Comparison of ENCODE assay signal across 8 mouse cellular contexts in the genomic region with DNA sequence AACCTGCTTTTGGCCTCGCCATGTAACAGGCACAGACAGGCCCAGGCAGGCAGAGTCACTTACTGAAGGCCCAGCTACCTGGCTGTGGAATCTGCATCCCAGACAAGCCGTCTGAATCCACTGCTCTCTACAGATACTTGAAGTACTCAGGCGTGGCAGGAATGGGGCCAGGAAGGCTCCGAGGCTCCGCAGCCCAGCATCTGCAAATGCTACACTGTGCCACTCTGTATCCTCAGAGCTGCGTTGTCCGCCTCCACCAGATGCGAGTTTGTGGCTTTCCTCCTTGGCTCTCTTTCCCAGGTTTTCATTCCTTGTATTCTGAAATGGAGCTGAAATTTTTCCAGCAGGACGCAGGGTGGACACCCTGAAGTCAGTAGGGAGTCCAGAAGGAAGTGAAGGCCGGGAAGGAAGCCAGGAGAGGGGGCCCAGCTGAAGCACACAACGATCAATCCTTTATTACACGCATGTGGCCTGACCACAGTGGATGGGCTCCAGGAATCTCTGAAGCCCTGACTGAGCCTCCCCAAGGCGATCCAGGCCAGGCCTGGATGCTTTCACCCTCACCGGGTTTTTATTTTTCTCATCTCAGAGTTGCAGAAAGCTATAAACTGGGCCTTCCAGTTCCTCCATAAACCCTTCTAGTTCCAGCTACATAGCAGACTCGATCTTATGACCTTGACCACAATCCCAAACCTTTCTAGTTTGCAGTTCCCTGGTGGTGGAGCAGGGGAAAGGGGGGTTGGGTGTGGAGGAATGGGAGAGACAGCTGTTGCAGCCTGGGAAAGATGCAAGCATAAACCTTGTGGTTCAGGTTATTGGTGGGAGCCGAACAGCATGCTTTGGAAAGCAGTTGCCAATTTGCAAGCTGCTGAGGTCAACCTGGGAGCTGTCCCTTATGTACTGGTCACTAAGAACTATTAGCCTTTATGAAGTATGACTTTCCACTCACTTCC. TPM values are rescaled to one million over a fixed set of nuclear protein-coding genes. Genes with fewer than 3 reads are reported as not detected.
DNase-seq lines count a peak whose midpoint lies in the region; ATAC-seq lines count a peak whose summit lies in the region.

No protein-coding gene starts in this region.

- no peaks in the 10 kb centered on the region for H3K27me3 ChIP-seq in kidney, embryonic 16.5 days (ENCODE audit: insufficient read depth, low read length)

- no peak overlapping the region for H3K4me2 ChIP-seq in kidney, embryonic 16.5 days (replicated peaks; ENCODE audit: low read depth, low read length)

- H3K4me3 ChIP-seq in kidney, embryonic 16.5 days (ENCODE audit: low read length), result no peak overlapping the region

- peak; percentile 85 for ATAC-seq in kidney, embryonic 16.5 days (ENCODE audit: low FRiP score, low TSS enrichment)
- no peak for ATAC-seq in CD4-positive, CD25-positive, alpha-beta regulatory T cell, adult 4 months

- no peaks in the 10 kb centered on the region for H3K36me3 ChIP-seq in kidney, embryonic 16.5 days (ENCODE audit: insufficient read depth, low read length)

- H3K27ac ChIP-seq in kidney, embryonic 16.5 days (ENCODE audit: low read length), result peak overlapping the region; percentile 91

- H3K9me3 ChIP-seq in kidney, embryonic 16.5 days (ENCODE audit: low read length), result 0 out of 2 replicates have a peak, but pooled peaks cover 6% of the 10 kb centered on the region

- 47% methylated on average over 16 of the region's 16 CpGs for WGBS in kidney, embryonic 16.5 days

- peak; percentile 64 for DNase-seq in urinary bladder, postnatal 14 days (ENCODE audit: low spot score)
- DNase-seq in urinary bladder, adult 2 months (ENCODE audit: low spot score), result no peak
- DNase-seq in heart, adult 8-10 months (ENCODE audit: low spot score), result peak; percentile 75
- no peak for DNase-seq in right cerebral cortex, postnatal 10 days (ENCODE audit: low spot score in 2 of 2)
- no peak for DNase-seq in layer of hippocampus, adult 9-10 months (ENCODE audit: low spot score)
- DNase-seq in layer of hippocampus, adult 11-12 months (ENCODE audit: low spot score), result no peak

- peaks cover 33% of the 10 kb centered on the region for H3K4me1 ChIP-seq in kidney, embryonic 16.5 days (ENCODE audit: insufficient read depth, low read length)

- peak overlapping the region; percentile 44 for H3K9ac ChIP-seq in kidney, embryonic 16.5 days (replicated peaks; ENCODE audit: low read length)

RNA-seq across cellular contexts. Expression of a gene that starts 27.5 kb away (rescaled TPM):
- polyA plus RNA-seq in urinary bladder, adult 2 months (2012; rRNA removed), result 2.7 and 3.1 TPM in 2 replicates
- 1 to 10 TPM; 2.1 to 3.6 (median 2.8) TPM for total RNA-seq in heart, adult 8-10 months (2022)
- 17.5 and 17.8 TPM in 2 replicates for polyA plus RNA-seq in kidney, embryonic 16.5 days (2015; fragmentation: Nextera tagmentation; extraction: Ambion mirVana)
- 1 to 10 TPM; 2.9 to 3.7 TPM for polyA plus RNA-seq in CD4-positive, CD25-positive, alpha-beta regulatory T cell, adult 4 months (2017; shearing (Covaris generic))

RNA-seq across cellular contexts. Expression of a gene that starts 57.1 kb away (rescaled TPM):
- polyA plus RNA-seq in urinary bladder, adult 2 months (2012; rRNA removed), result 13.2 and 13.8 TPM in 2 replicates
- 1 to 10 TPM; 2.4 to 4.5 (median 3.1) TPM for total RNA-seq in heart, adult 8-10 months (2022)
- polyA plus RNA-seq in kidney, embryonic 16.5 days (2015; fragmentation: Nextera tagmentation; extraction: Ambion mirVana), result 10.0 and 20.0 TPM in 2 replicates
- not detected for polyA plus RNA-seq in CD4-positive, CD25-positive, alpha-beta regulatory T cell, adult 4 months (2017; shearing (Covaris generic))

Comparison
In these comparisons a context has a peak if more than half of its experiments do, and no peak if none do; other contexts are left out.
1. DNase-seq: peak in urinary bladder, postnatal 14 days (single experiment) and heart, adult 8-10 months (single experiment); none in urinary bladder, adult 2 months (single experiment), right cerebral cortex, postnatal 10 days (0 of 2), layer of hippocampus, adult 9-10 months (single experiment) and layer of hippocampus, adult 11-12 months (single experiment).
2. RNA of a gene that starts 57.1 kb away (polyA plus RNA-seq): 10.0 to 20.0 TPM in kidney, embryonic 16.5 days and 13.2 to 13.8 TPM in urinary bladder, adult 2 months; not detected in CD4-positive, CD25-positive, alpha-beta regulatory T cell, adult 4 months; every median in the first group is over 10 times any median in the second.